Mouse (Mus musculus) lung, embryonic 16.5 days (tissue): ENCODE data around the gene Adgrg1. TPM values are rescaled to one million over a fixed set of nuclear protein-coding genes. Genes with fewer than 3 reads are reported as not detected.

Experiments used
- ATAC-seq: fragments of 200-750 bp; cut with Nextera tagmentation; 2 replicates; pipeline ENCODE4 v1.8.0; 2017; ENCODE audit warnings: low read depth, mild to moderate bottlenecking, moderate library complexity
- H3K27ac ChIP-seq: fragments of 300-500 bp; sonication (generic); 2 replicates; pipeline ENCODE4 v1.5.1; 2014; ENCODE audit warnings: mild to moderate bottlenecking, control low read depth, low read length
- H3K27me3 ChIP-seq: fragments of 300-500 bp; sonication (generic); 2 replicates; pipeline ENCODE4 v1.6.1; 2014; ENCODE audit warnings: low read depth, low read length, mixed read lengths; ENCODE audit not compliant: control insufficient read depth, insufficient read depth
- H3K36me3 ChIP-seq: fragments of 300-500 bp; sonication (generic); 2 replicates; pipeline ENCODE4 v1.6.1; 2014; ENCODE audit warnings: low read length; ENCODE audit not compliant: control insufficient read depth, insufficient read depth
- H3K4me1 ChIP-seq: fragments of 300-500 bp; sonication (generic); replicated peaks from 2 replicates; pipeline ENCODE4 v1.6.1; 2014; ENCODE audit warnings: low read length, mixed read lengths; ENCODE audit not compliant: control insufficient read depth, insufficient read depth
- H3K4me2 ChIP-seq: fragments of 300-500 bp; sonication (generic); 2 replicates; pipeline ENCODE4 v1.6.1; 2014; ENCODE audit warnings: low read depth, low read length, control low read depth
- H3K4me3 ChIP-seq: fragments of 300-500 bp; sonication (generic); 2 replicates; pipeline ENCODE4 v1.5.1; 2014; ENCODE audit warnings: mild to moderate bottlenecking, low read length, control low read depth
- H3K9ac ChIP-seq: fragments of 300-500 bp; sonication (generic); 2 replicates; pipeline ENCODE4 v1.6.1; 2014; ENCODE audit warnings: low read length, control low read depth
- H3K9me3 ChIP-seq: fragments of 300-500 bp; sonication (generic); 2 replicates; pipeline ENCODE4 v1.6.1; 2016; ENCODE audit warnings: low read length; ENCODE audit not compliant: control insufficient read depth
- WGBS: fragments of 180-500 bp; shearing (Covaris S2); extraction: QIAGEN DNeasy Blood & Tissue Kit; methylation state at CpG from one replicate; pipeline ENCODE4 v1.1.7; 2014; 5-methylcytosine and 5-hydroxymethylcytosine counted together
- polyA plus RNA-seq: library from polyadenylated mRNA; unstranded; fragments of >200 nt; fragmentation: Nextera tagmentation; extraction: Ambion mirVana; gene quantifications from 2 replicates; pipeline ENCODE4 v1.2.1, GENCODE M21; 2015

Adgrg1 gene
- polyA plus RNA-seq, 1 experiment from 2014 or later: 42.9 TPM

DNA sequence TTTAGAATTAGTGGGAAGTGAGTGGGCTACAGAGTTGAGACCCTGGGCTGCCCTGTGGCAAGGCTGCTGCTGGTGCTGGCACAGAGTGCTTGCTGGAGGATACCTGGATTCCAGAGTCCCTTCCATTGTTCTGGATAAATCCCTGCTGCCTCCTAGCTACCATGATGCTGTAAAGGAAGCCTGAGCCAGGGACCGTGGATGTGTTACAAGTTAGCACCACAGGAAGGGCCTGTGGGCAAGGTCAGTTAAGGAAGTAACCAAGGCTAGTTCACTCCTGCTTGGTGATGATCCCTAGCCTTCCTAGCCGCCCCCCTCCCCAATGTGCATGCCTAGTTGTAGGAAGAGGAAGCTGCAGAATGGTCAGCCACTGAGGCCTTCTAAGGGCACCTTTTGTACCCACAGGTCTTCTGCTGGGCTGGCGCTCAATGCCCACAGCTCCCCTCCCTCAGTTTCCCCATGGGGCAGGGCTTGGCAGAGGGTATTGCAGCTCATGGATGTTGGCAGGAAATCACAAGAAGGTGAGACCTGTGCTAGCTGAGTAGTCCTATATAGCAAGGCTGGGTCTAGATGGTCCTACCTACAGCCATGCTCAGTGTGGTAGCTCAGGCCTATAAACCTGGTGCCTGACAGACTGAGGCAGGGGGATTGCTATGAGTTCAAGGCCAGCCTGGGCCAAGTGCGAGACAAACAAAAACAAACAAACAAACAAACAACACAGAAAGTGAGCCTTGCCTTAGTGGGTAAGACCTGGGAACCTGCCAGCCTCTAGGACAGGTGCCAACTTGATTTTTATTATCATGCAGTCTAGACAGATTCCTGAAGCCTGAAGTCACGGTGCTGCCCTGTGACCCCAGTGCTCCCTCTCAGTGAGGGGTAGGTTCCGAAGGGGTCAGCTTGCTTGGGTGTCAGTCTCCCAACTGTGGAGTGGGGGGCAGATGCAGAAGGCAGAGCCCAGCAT lies 22.6 kb downstream of the Adgrg1 start:
- H3K27ac ChIP-seq: no peak overlapping the region
- no peaks in the 10 kb centered on the region for H3K9me3 ChIP-seq
- H3K36me3 ChIP-seq: no peaks in the 10 kb centered on the region
- ATAC-seq: no peak
- no peak overlapping the region for H3K9ac ChIP-seq
- H3K4me2 ChIP-seq: no peak overlapping the region
- WGBS: 53% methylated on average over 6 of the region's 6 CpGs
- H3K4me3 ChIP-seq: no peak overlapping the region
- H3K27me3 ChIP-seq: no peaks in the 10 kb centered on the region
- H3K4me1 ChIP-seq: peaks cover 50% of the 10 kb centered on the region

- ATAC-seq: no peak
- Histone ChIP-seq H3K9ac (no peak overlapping the region), H3K27me3 (no peaks in the 10 kb centered on the region), H3K4me3 (no peak overlapping the region), H3K27ac (no peak overlapping the region), H3K36me3 (no peaks in the 10 kb centered on the region), H3K4me2 (no peak overlapping the region), H3K9me3 (no peaks in the 10 kb centered on the region), H3K4me1 (peaks cover 44% of the 10 kb centered on the region)
- 55% methylated on average over 6 of the region's 6 CpGs for WGBS
Observed at GRCm38 (mm10) chr8:94997857-94998243, 23.3 kb downstream of the Adgrg1 start.

GRCm38 (mm10) chr8:94998431-94998830 lies 23.9 kb downstream of the Adgrg1 start:
- Histone ChIP-seq H3K27me3 (no peaks in the 10 kb centered on the region), H3K27ac (peak overlapping the region; percentile 81), H3K36me3 (peaks cover 3% of the 10 kb centered on the region), H3K4me3 (no peak overlapping the region), H3K9ac (0 out of 2 replicates have a peak overlapping the region, but pooled peaks have one; percentile 5), H3K4me2 (no peak overlapping the region), H3K4me1 (peaks cover 38% of the 10 kb centered on the region), H3K9me3 (no peaks in the 10 kb centered on the region)
- 34% methylated on average over 2 of the region's 2 CpGs for WGBS
- ATAC-seq: no peak

- Histone ChIP-seq H3K4me3 (no peak overlapping the region), H3K4me2 (no peak overlapping the region), H3K9ac (peak overlapping the region; percentile 10; the same call in 1 of the 2 replicates), H3K9me3 (no peaks in the 10 kb centered on the region), H3K27me3 (no peaks in the 10 kb centered on the region), H3K4me1 (peaks cover 32% of the 10 kb centered on the region), H3K36me3 (peaks cover 6% of the 10 kb centered on the region), H3K27ac (peak overlapping the region; percentile 81)
- 58% methylated on average over 6 of the region's 6 CpGs for WGBS
- no peak for ATAC-seq
Observed at GRCm38 (mm10) chr8:94999004-94999403, 24.5 kb downstream of the Adgrg1 start.

- H3K9ac ChIP-seq: no peak overlapping the region
- H3K4me3 ChIP-seq: no peak overlapping the region
- ATAC-seq: peak; percentile 66
- no peak overlapping the region for H3K4me2 ChIP-seq
- H3K4me1 ChIP-seq: peaks cover 26% of the 10 kb centered on the region
- no peaks in the 10 kb centered on the region for H3K9me3 ChIP-seq
- 37% methylated on average over 6 of the region's 6 CpGs for WGBS
- peaks cover 6% of the 10 kb centered on the region for H3K36me3 ChIP-seq
- peak overlapping the region; percentile 81 for H3K27ac ChIP-seq
- H3K27me3 ChIP-seq: no peaks in the 10 kb centered on the region
Observed at GRCm38 (mm10) chr8:94999956-95000355, 25.4 kb downstream of the Adgrg1 start.

- Histone ChIP-seq H3K36me3 (peaks cover 6% of the 10 kb centered on the region), H3K27ac (peak overlapping the region; percentile 81), H3K4me2 (no peak overlapping the region), H3K4me3 (no peak overlapping the region), H3K9me3 (no peaks in the 10 kb centered on the region), H3K4me1 (peaks cover 26% of the 10 kb centered on the region), H3K9ac (no peak overlapping the region), H3K27me3 (no peaks in the 10 kb centered on the region)
- peak; percentile 53 for ATAC-seq
- WGBS: 17% methylated on average over 5 of the region's 5 CpGs
Observed at GRCm38 (mm10) chr8:95000684-95001083, 26.1 kb downstream of the Adgrg1 start.

DNA sequence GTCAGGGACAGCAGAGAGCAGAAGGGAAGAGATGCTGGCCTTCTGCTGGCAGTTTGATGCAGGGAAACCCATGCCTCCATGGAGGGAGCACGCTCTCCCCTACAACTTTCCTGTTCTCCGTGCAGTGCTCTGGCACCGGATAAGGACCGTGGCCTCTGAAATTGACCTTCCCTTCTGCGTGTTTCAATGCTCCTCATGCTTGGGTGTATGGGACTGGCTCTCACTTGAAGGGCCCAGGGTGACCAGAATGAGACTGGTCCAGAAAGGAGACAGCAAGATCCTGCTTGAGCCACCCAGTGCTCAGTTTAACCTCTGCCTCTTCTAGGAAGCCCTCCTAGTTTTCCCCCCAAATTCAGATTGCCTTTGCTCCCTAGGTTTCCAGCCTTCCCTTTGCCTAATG lies 26.6 kb downstream of the Adgrg1 start:
- H3K9me3 ChIP-seq: no peaks in the 10 kb centered on the region
- no peak for ATAC-seq
- WGBS: 59% methylated on average over 5 of the region's 5 CpGs
- no peak overlapping the region for H3K4me3 ChIP-seq
- H3K36me3 ChIP-seq: peaks cover 10% of the 10 kb centered on the region
- H3K27ac ChIP-seq: peak overlapping the region; percentile 81
- H3K4me2 ChIP-seq: no peak overlapping the region
- H3K9ac ChIP-seq: no peak overlapping the region
- H3K4me1 ChIP-seq: peaks cover 26% of the 10 kb centered on the region
- H3K27me3 ChIP-seq: no peaks in the 10 kb centered on the region

- peaks cover 10% of the 10 kb centered on the region for H3K36me3 ChIP-seq
- H3K9me3 ChIP-seq: no peaks in the 10 kb centered on the region
- H3K4me2 ChIP-seq: no peak overlapping the region
- no peak overlapping the region for H3K27ac ChIP-seq
- peak; percentile 68 for ATAC-seq
- H3K4me1 ChIP-seq: peaks cover 26% of the 10 kb centered on the region
- no peak overlapping the region for H3K4me3 ChIP-seq
- H3K27me3 ChIP-seq: no peaks in the 10 kb centered on the region
- WGBS: 3% methylated on average over 7 of the region's 7 CpGs
- H3K9ac ChIP-seq: no peak overlapping the region
Observed at GRCm38 (mm10) chr8:95001655-95002054, 27.1 kb downstream of the Adgrg1 start.

DNA sequence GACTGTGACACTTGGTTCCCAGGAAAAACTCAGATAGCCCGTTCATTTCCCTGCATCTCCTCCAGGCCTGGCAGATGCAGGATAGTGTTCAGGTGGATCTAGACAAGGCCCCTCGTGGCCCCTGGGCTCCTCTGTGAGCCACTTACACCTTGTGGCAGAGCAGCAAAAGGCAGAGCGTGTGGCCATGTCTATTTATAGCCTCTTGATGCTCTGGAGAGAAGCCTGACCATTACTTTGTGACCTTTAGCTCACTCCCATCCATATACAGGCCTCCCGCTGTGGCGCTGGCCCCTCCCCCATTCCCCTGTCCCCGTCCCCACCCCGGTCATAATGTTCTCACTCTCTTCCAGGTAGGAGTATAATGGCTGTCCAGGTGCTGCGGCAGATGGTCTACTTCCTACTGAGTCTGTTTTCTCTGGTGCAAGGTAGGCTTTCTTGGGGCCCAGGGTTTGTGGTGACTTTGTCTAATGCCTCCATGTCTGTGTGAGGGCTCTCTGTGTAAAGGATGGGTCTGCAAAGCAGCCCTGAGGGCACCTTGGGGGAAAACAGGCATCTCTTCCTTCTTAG lies 27.6 kb downstream of the Adgrg1 start:
- no peaks in the 10 kb centered on the region for H3K9me3 ChIP-seq
- H3K9ac ChIP-seq: no peak overlapping the region
- WGBS: 47% methylated on average over 8 of the region's 8 CpGs
- peaks cover 26% of the 10 kb centered on the region for H3K4me1 ChIP-seq
- no peak overlapping the region for H3K27ac ChIP-seq
- no peak for ATAC-seq
- peaks cover 10% of the 10 kb centered on the region for H3K36me3 ChIP-seq
- H3K4me2 ChIP-seq: no peak overlapping the region
- no peaks in the 10 kb centered on the region for H3K27me3 ChIP-seq
- H3K4me3 ChIP-seq: no peak overlapping the region
